Mouse (Mus musculus): ENCODE data around the gene Rab11fip3.

DNA sequence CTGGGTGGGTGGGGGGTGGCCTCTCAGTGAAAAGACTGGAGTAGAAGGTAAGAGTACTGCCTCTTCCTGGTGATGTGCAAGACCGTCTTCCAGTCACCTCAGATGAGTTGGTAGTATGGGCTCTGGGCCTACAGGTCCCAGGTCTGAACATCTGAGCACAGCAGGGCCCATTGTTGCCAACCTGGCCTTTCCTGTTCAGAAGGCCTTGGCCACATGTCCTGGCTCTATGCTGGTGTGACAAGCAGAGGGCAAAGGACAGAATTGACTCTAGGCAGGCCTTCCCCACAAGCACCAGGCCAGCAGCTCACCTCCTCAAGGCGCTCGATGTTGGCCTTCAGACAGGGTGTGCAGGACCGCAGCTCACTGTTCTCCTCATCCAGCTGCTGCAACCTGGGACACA is 77.1 kb downstream of the Rab11fip3 start:
- TF ChIP-seq CTCF (conservative IDR thresholded peaks at IDR 0.05; ENCODE audit: insufficient read depth, insufficient read length, low read depth, low read length), result no peak
- no peak for TF ChIP-seq POLR2A (IDR thresholded peaks at IDR 0.05; ENCODE audit: low read depth, low read length)
